Mouse (Mus musculus) heart, postnatal 0 days (tissue): Measurements from ENCODE around the gene Pnmal2. TPM values are rescaled to one million over a fixed set of nuclear protein-coding genes. Genes with fewer than 3 reads are reported as not detected.

Source experiments
- ATAC-seq: fragments of 200-750 bp; cut with Nextera tagmentation; 2 replicates; pipeline ENCODE4 v1.8.0; 2017; ENCODE audit warnings: low read depth, moderate number of reproducible peaks, moderate library complexity; ENCODE audit not compliant: insufficient read depth
- DNase-seq: peaks from one replicate; pipeline ENCODE4 v3.0.0-alpha.2; 2016; ENCODE audit warnings: low spot score
- H3K27ac ChIP-seq: fragments of 300-500 bp; sonication (generic); 2 replicates; pipeline ENCODE4 v1.5.1; 2014; ENCODE audit warnings: low read depth, mild to moderate bottlenecking
- H3K27me3 ChIP-seq: fragments of 300-500 bp; sonication (generic); 2 replicates; pipeline ENCODE4 v1.6.1; 2014; ENCODE audit warnings: low read length, mixed read lengths; ENCODE audit not compliant: control insufficient read depth, insufficient read depth
- H3K36me3 ChIP-seq: fragments of 300-500 bp; sonication (generic); replicated peaks from 2 replicates; pipeline ENCODE4 v1.6.1; 2014; ENCODE audit warnings: low read length, mixed read lengths; ENCODE audit not compliant: control insufficient read depth, insufficient read depth
- H3K4me1 ChIP-seq: fragments of 300-500 bp; sonication (generic); 2 replicates; pipeline ENCODE4 v1.6.1; 2014; ENCODE audit warnings: antibody characterized with exemption; ENCODE audit not compliant: control insufficient read depth, insufficient read depth
- H3K4me2 ChIP-seq: fragments of 300-500 bp; sonication (generic); 2 replicates; pipeline ENCODE4 v1.6.1; 2014; ENCODE audit warnings: low read depth, mild to moderate bottlenecking, low read length, moderate library complexity
- H3K4me3 ChIP-seq: fragments of 300-500 bp; sonication (generic); 2 replicates; pipeline ENCODE4 v1.5.1; 2014; ENCODE audit warnings: low read depth, low read length
- H3K9ac ChIP-seq: fragments of 300-500 bp; sonication (generic); replicated peaks from 2 replicates; pipeline ENCODE4 v1.6.1; 2014; ENCODE audit warnings: low read depth, low read length, mixed read lengths
- H3K9me3 ChIP-seq: fragments of 300-500 bp; sonication (generic); replicated peaks from 2 replicates; pipeline ENCODE4 v1.6.1; 2016; ENCODE audit warnings: low read length; ENCODE audit not compliant: control insufficient read depth
- CTCF ChIP-seq: IDR thresholded peaks from 2 replicates; pipeline ENCODE4 v1.5.1; 2016; ENCODE audit warnings: antibody characterized with exemption, control low read depth, low read depth
- EP300 ChIP-seq: IDR thresholded peaks from 2 replicates; pipeline ENCODE4 v1.6.1; 2016; ENCODE audit warnings: antibody characterized with exemption, low read depth
- WGBS: fragments of 180-500 bp; shearing (Covaris S2); extraction: QIAGEN DNeasy Blood & Tissue Kit; methylation state at CpG from one replicate; pipeline ENCODE4 v1.1.7; 2014; 5-methylcytosine and 5-hydroxymethylcytosine counted together
- polyA plus RNA-seq: library from polyadenylated mRNA; unstranded; fragments of >200 nt; fragmentation: Nextera tagmentation; extraction: Ambion mirVana; gene quantifications from 2 replicates; pipeline ENCODE4 v1.2.1, GENCODE M21; 2015
- total RNA-seq: library from RNA; depleted of rRNA; stranded (reverse); fragments of >200 nt; gene quantifications from 2 replicates; pipeline ENCODE4 v1.2.3, GENCODE M21; 2014; ENCODE audit warnings: low replicate concordance

Pnmal2 gene
- total and polyA plus RNA-seq, 2 experiments from 2014 or later = 3.4 to 4.0 TPM

GRCm38 (mm10) chr7:16904120-16904675, 40.3 kb upstream of the Pnmal2 start:
- Histone ChIP-seq H3K27ac (no peak overlapping the region), H3K9me3 (no peaks in the 10 kb centered on the region), H3K4me2 (no peak overlapping the region), H3K36me3 (no peaks in the 10 kb centered on the region), H3K4me1 (peaks cover 15% of the 10 kb centered on the region), H3K4me3 (no peak overlapping the region), H3K27me3 (peaks cover 24% of the 10 kb centered on the region), H3K9ac (no peak overlapping the region)
- no peak for TF ChIP-seq EP300
- no peak for TF ChIP-seq CTCF
- no peak for DNase-seq
- no peak for ATAC-seq
- 39% methylated on average over 9 of the region's 10 CpGs for WGBS

GRCm38 (mm10) chr7:16905491-16906021, 38.9 kb upstream of the Pnmal2 start:
- peaks cover 15% of the 10 kb centered on the region for H3K4me1 ChIP-seq
- ATAC-seq (no peak), DNase-seq (no peak)
- H3K9me3 ChIP-seq = no peaks in the 10 kb centered on the region
- no peak for TF ChIP-seq EP300
- no peak for TF ChIP-seq CTCF
- peak overlapping the region; percentile 53 for H3K27ac ChIP-seq
- no peak overlapping the region for H3K9ac ChIP-seq
- no peaks in the 10 kb centered on the region for H3K36me3 ChIP-seq
- H3K4me3 ChIP-seq = no peak overlapping the region
- H3K27me3 ChIP-seq = peaks cover 26% of the 10 kb centered on the region
- no peak overlapping the region for H3K4me2 ChIP-seq
- 47% methylated on average over 9 of the region's 9 CpGs for WGBS

- WGBS = 34% methylated on average over 6 of the region's 6 CpGs
- Histone ChIP-seq H3K9ac (no peak within 1 kb of the TSS), H3K36me3 (no peaks in the 10 kb centered on the region), H3K4me2 (peak within 1 kb of the TSS; percentile 45; the same call in 1 of the 2 replicates), H3K9me3 (no peaks in the 10 kb centered on the region), H3K27ac (peak within 1 kb of the TSS; percentile 53), H3K4me1 (peaks cover 15% of the 10 kb centered on the region), H3K4me3 (no peak within 1 kb of the TSS), H3K27me3 (peaks cover 25% of the 10 kb centered on the region)
- TF ChIP-seq EP300 (no peak), CTCF (no peak)
- DNase-seq (no peak), ATAC-seq (no peak)
Observed at GRCm38 (mm10) chr7:16906281-16906680, 38.2 kb upstream of the Pnmal2 start, which contains the start of gene Ptgir. TSS of gene Ptgir (plus strand) at chr7:16906490.

GRCm38 (mm10) chr7:16906889-16907559, 37.5 kb upstream of the Pnmal2 start:
- Histone ChIP-seq H3K27ac (no peak overlapping the region), H3K4me1 (peaks cover 15% of the 10 kb centered on the region), H3K9ac (no peak overlapping the region), H3K4me3 (no peak overlapping the region), H3K9me3 (no peaks in the 10 kb centered on the region), H3K27me3 (peaks cover 25% of the 10 kb centered on the region), H3K36me3 (no peaks in the 10 kb centered on the region), H3K4me2 (peak overlapping the region; percentile 45; the same call in 1 of the 2 replicates)
- no peak for TF ChIP-seq CTCF
- TF ChIP-seq EP300 = no peak
- no peak for ATAC-seq
- DNase-seq = no peak
- 88% methylated on average over 41 of the region's 41 CpGs for WGBS

GRCm38 (mm10) chr7:16907842-16908241, 36.6 kb upstream of the Pnmal2 start:
- H3K4me1 ChIP-seq = peaks cover 15% of the 10 kb centered on the region
- no peaks in the 10 kb centered on the region for H3K9me3 ChIP-seq
- no peak overlapping the region for H3K4me3 ChIP-seq
- ATAC-seq (no peak), DNase-seq (no peak)
- peak overlapping the region; percentile 42; the same call in 1 of the 2 replicates for H3K9ac ChIP-seq
- H3K4me2 ChIP-seq = peak overlapping the region; percentile 45
- TF ChIP-seq CTCF = no peak
- TF ChIP-seq EP300 = no peak
- H3K36me3 ChIP-seq = no peaks in the 10 kb centered on the region
- H3K27me3 ChIP-seq = peaks cover 20% of the 10 kb centered on the region
- WGBS = 11% methylated on average over 7 of the region's 7 CpGs
- no peak overlapping the region for H3K27ac ChIP-seq
